Mouse (Mus musculus) heart, embryonic 11.5 days (tissue): ENCODE data around the gene Scmh1. TPM values are rescaled to one million over a fixed set of nuclear protein-coding genes. Genes with fewer than 3 reads are reported as not detected.

Experiments
- ATAC-seq: fragments of 200-750 bp; cut with Nextera tagmentation; replicated peaks from 2 replicates; pipeline ENCODE4 v1.8.0; 2017; ENCODE audit warnings: moderate library complexity; ENCODE audit not compliant: insufficient number of reproducible peaks, low FRiP score, low TSS enrichment
- H3K27ac ChIP-seq: fragments of 300-500 bp; sonication (generic); 2 replicates; pipeline ENCODE4 v1.5.1; 2014; ENCODE audit warnings: mild to moderate bottlenecking, low read depth, low read length
- H3K27me3 ChIP-seq: fragments of 300-500 bp; sonication (generic); 2 replicates; pipeline ENCODE4 v1.6.1; 2014; ENCODE audit warnings: mild to moderate bottlenecking, low read length, mixed read lengths; ENCODE audit not compliant: control insufficient read depth, insufficient read depth
- H3K36me3 ChIP-seq: fragments of 300-500 bp; sonication (generic); 2 replicates; pipeline ENCODE4 v1.6.1; 2014; ENCODE audit warnings: mild to moderate bottlenecking, low read length, moderate library complexity, mixed read lengths; ENCODE audit not compliant: control insufficient read depth, insufficient read depth
- H3K4me1 ChIP-seq: fragments of 300-500 bp; sonication (generic); 2 replicates; pipeline ENCODE4 v1.6.1; 2014; ENCODE audit warnings: low read length; ENCODE audit not compliant: control insufficient read depth, insufficient read depth
- H3K4me2 ChIP-seq: fragments of 300-500 bp; sonication (generic); 2 replicates; pipeline ENCODE4 v1.6.1; 2014; ENCODE audit warnings: mild to moderate bottlenecking, moderate library complexity
- H3K4me3 ChIP-seq: fragments of 300-500 bp; sonication (generic); 2 replicates; pipeline ENCODE4 v1.5.1; 2014; ENCODE audit warnings: low read depth, low read length
- H3K9ac ChIP-seq: fragments of 300-500 bp; sonication (generic); 2 replicates; pipeline ENCODE4 v1.6.1; 2014; ENCODE audit warnings: mild to moderate bottlenecking, low read depth, low read length, moderate library complexity
- H3K9me3 ChIP-seq: fragments of 300-500 bp; sonication (generic); replicated peaks from 2 replicates; pipeline ENCODE4 v1.6.1; 2016; ENCODE audit warnings: low read length; ENCODE audit not compliant: control insufficient read depth
- WGBS: fragments of 180-500 bp; shearing (Covaris S2); extraction: QIAGEN DNeasy Blood & Tissue Kit; methylation state at CpG from one replicate; pipeline ENCODE4 v1.1.7; 2014; ENCODE audit not compliant: insufficient replicate concordance; 5-methylcytosine and 5-hydroxymethylcytosine counted together
- polyA plus RNA-seq: library from polyadenylated mRNA; unstranded; fragments of >200 nt; fragmentation: Nextera tagmentation; extraction: Ambion mirVana; gene quantifications from 2 replicates; pipeline ENCODE4 v1.2.1, GENCODE M21; 2014

The Scmh1 gene
- polyA plus RNA-seq, 1 experiment from 2014 or later, result 67.0 TPM

GRCm38 (mm10) chr4:120372838-120373237 lies 32.2 kb upstream of the Scmh1 start:
- Histone ChIP-seq H3K36me3 (no peaks in the 10 kb centered on the region), H3K4me3 (no peak overlapping the region), H3K27ac (no peak overlapping the region), H3K4me2 (no peak overlapping the region), H3K4me1 (peaks cover 10% of the 10 kb centered on the region), H3K9me3 (no peaks in the 10 kb centered on the region), H3K9ac (no peak overlapping the region), H3K27me3 (peaks cover 28% of the 10 kb centered on the region)
- ATAC-seq, result no peak
- WGBS, result 62% methylated on average over 3 of the region's 3 CpGs

DNA sequence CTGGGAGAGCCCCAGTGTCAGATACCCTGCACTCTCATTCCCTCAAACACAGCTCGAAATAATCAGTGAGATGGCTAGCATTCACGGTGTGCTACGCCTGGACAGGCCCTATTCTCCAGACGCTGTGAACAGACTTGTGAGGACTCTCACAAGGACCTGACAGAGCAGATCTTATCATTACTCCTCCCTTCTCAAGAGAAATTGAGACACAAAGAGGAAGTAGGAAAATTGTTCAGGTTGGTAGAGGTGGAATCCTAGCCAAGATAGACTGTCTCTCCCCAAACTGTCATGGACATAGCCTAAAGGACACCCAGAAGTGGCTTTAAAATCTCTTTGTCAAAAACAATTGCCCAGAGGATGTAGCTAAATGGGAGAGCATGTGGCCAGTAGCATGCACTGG lies 31.3 kb upstream of the Scmh1 start:
- H3K9me3 ChIP-seq, result no peaks in the 10 kb centered on the region
- 31% methylated on average over 4 of the region's 4 CpGs for WGBS
- no peaks in the 10 kb centered on the region for H3K36me3 ChIP-seq
- no peak for ATAC-seq
- no peak overlapping the region for H3K4me2 ChIP-seq
- H3K4me1 ChIP-seq, result peaks cover 10% of the 10 kb centered on the region
- no peak overlapping the region for H3K27ac ChIP-seq
- peaks cover 30% of the 10 kb centered on the region for H3K27me3 ChIP-seq
- no peak overlapping the region for H3K4me3 ChIP-seq
- no peak overlapping the region for H3K9ac ChIP-seq

- Histone ChIP-seq H3K4me1 (no peaks in the 10 kb centered on the region), H3K27me3 (0 out of 2 replicates have a peak, but pooled peaks cover 2% of the 10 kb centered on the region), H3K36me3 (no peaks in the 10 kb centered on the region), H3K4me2 (0 out of 2 replicates have a peak overlapping the region, but pooled peaks have one; percentile 6), H3K27ac (no peak overlapping the region), H3K4me3 (no peak overlapping the region), H3K9me3 (no peaks in the 10 kb centered on the region), H3K9ac (no peak overlapping the region)
- 12% methylated on average over 7 of the region's 7 CpGs for WGBS
- ATAC-seq, result peak; percentile 67; the same call in 1 of the 2 replicates
Measured at GRCm38 (mm10) chr4:120380811-120381391, 24.2 kb upstream of the Scmh1 start.

- H3K4me1 ChIP-seq, result 0 out of 2 replicates have a peak, but pooled peaks cover 4% of the 10 kb centered on the region
- no peak overlapping the region for H3K4me3 ChIP-seq
- H3K27me3 ChIP-seq, result no peaks in the 10 kb centered on the region
- WGBS, result 65% methylated on average over 2 of the region's 2 CpGs
- no peak for ATAC-seq
- H3K9ac ChIP-seq, result no peak overlapping the region
- H3K36me3 ChIP-seq, result no peaks in the 10 kb centered on the region
- no peak overlapping the region for H3K27ac ChIP-seq
- H3K4me2 ChIP-seq, result no peak overlapping the region
- no peaks in the 10 kb centered on the region for H3K9me3 ChIP-seq
Measured at GRCm38 (mm10) chr4:120385496-120385895, 19.6 kb upstream of the Scmh1 start.

GRCm38 (mm10) chr4:120387496-120387895 lies 17.6 kb upstream of the Scmh1 start:
- H3K27ac ChIP-seq, result no peak overlapping the region
- H3K4me2 ChIP-seq, result no peak overlapping the region
- no peaks in the 10 kb centered on the region for H3K36me3 ChIP-seq
- peaks cover 16% of the 10 kb centered on the region for H3K4me1 ChIP-seq
- H3K27me3 ChIP-seq, result no peaks in the 10 kb centered on the region
- H3K9ac ChIP-seq, result no peak overlapping the region
- 39% methylated on average over 4 of the region's 4 CpGs for WGBS
- H3K4me3 ChIP-seq, result no peak overlapping the region
- ATAC-seq, result no peak
- no peaks in the 10 kb centered on the region for H3K9me3 ChIP-seq

DNA sequence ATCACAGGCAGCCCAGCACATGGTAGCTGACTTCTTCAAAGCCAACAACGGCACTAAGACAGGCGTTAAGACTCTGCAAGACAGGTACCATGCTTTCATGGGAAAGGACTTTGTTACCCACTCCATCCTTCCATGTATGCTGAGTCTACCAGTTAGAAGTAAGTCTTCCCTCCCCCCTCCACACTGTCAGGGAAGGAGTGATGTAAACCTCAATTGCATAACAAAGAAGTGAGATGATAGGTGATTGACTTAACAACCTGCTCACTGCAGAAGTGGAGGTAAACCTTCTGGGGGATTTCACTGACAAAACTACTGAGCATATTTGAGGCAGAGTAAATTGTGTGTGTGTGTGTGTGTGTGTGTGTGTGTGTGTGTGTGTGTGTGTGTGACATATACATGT lies 17.1 kb upstream of the Scmh1 start:
- Histone ChIP-seq H3K4me3 (no peak overlapping the region), H3K27me3 (no peaks in the 10 kb centered on the region), H3K4me2 (no peak overlapping the region), H3K36me3 (no peaks in the 10 kb centered on the region), H3K9ac (no peak overlapping the region), H3K9me3 (no peaks in the 10 kb centered on the region), H3K27ac (no peak overlapping the region), H3K4me1 (peaks cover 20% of the 10 kb centered on the region)
- ATAC-seq, result no peak
- WGBS, result 72% methylated on average over 2 of the region's 2 CpGs

GRCm38 (mm10) chr4:120388998-120389542 lies 16.0 kb upstream of the Scmh1 start:
- peaks cover 23% of the 10 kb centered on the region for H3K4me1 ChIP-seq
- no peaks in the 10 kb centered on the region for H3K27me3 ChIP-seq
- ATAC-seq, result no peak
- no peak overlapping the region for H3K4me3 ChIP-seq
- H3K27ac ChIP-seq, result no peak overlapping the region
- H3K9me3 ChIP-seq, result no peaks in the 10 kb centered on the region
- H3K4me2 ChIP-seq, result no peak overlapping the region
- 61% methylated on average over 3 of the region's 3 CpGs for WGBS
- H3K9ac ChIP-seq, result no peak overlapping the region
- no peaks in the 10 kb centered on the region for H3K36me3 ChIP-seq

GRCm38 (mm10) chr4:120389546-120389945 lies 15.5 kb upstream of the Scmh1 start:
- no peaks in the 10 kb centered on the region for H3K27me3 ChIP-seq
- H3K9ac ChIP-seq, result no peak overlapping the region
- no peak overlapping the region for H3K27ac ChIP-seq
- no peak for ATAC-seq
- H3K36me3 ChIP-seq, result no peaks in the 10 kb centered on the region
- no peak overlapping the region for H3K4me2 ChIP-seq
- no peak overlapping the region for H3K4me3 ChIP-seq
- H3K4me1 ChIP-seq, result peaks cover 23% of the 10 kb centered on the region
- H3K9me3 ChIP-seq, result no peaks in the 10 kb centered on the region
- 70% methylated on average over 6 of the region's 6 CpGs for WGBS

DNA sequence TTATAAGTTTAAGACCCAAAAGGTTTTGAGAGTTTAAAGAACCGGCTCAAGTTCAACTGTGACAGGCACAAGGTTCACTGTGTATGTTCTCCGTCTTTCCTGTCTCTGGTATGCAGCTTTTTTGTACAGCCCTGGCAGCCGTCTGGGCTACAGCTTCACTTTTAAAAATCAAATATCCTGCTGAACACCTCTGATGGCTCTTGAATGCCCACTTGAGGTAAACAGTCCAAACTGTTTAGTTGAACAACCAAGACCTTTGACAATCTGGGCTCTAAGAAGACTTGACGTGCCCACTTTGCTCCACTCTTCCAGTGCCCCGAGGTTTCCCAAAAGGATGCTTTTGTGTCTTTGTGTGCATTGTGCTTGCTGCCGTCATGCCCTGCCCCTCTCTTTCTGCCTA lies 13.5 kb upstream of the Scmh1 start:
- Histone ChIP-seq H3K4me1 (peaks cover 28% of the 10 kb centered on the region), H3K4me3 (no peak overlapping the region), H3K27me3 (no peaks in the 10 kb centered on the region), H3K9me3 (no peaks in the 10 kb centered on the region), H3K9ac (no peak overlapping the region), H3K4me2 (no peak overlapping the region), H3K27ac (peak overlapping the region; percentile 91), H3K36me3 (no peaks in the 10 kb centered on the region)
- WGBS, result 58% methylated on average over 6 of the region's 6 CpGs
- ATAC-seq, result no peak
